Mouse (Mus musculus): ENCODE results near the gene Ddb1.
"Not testable (repeated sequence)": the region's sequence is repeated elsewhere in the genome, so short reads cannot be mapped to it uniquely, and the experiment has no call there.

GRCm38 (mm10) chr19:10557837-10558375, 47.2 kb upstream of the Ddb1 start:
- not testable (repeated sequence) for TF ChIP-seq TBP (conservative IDR thresholded peaks at IDR 0.05; ENCODE audit: low read depth, low read length); POLR2A (IDR thresholded peaks at IDR 0.05; ENCODE audit: low read depth, low read length); EP300 (IDR thresholded peaks at IDR 0.05; ENCODE audit: low read length); RAD21 (IDR thresholded peaks at IDR 0.05; ENCODE audit: low read depth, low read length); IRF4 (IDR thresholded peaks at IDR 0.05; ENCODE audit: low read depth, low read length); CTCF (conservative IDR thresholded peaks at IDR 0.05 in 1 of 2, IDR thresholded peaks at IDR 0.05 in 1 of 2; ENCODE audit: low read depth in 2 of 2, low read length in 2 of 2); JUN (IDR thresholded peaks at IDR 0.05; ENCODE audit: insufficient read depth, low read depth, low read length); ZNF384 (IDR thresholded peaks at IDR 0.05; ENCODE audit: low read depth, low read length); MEF2A (IDR thresholded peaks at IDR 0.05; ENCODE audit: borderline replicate concordance, low read depth, low read length); MAX (IDR thresholded peaks at IDR 0.05; ENCODE audit: low read length); E2F4 (IDR thresholded peaks at IDR 0.05; ENCODE audit: insufficient replicate concordance, low read depth, low read length); TCF12 (IDR thresholded peaks at IDR 0.05; ENCODE audit: low read depth, low read length); MYC (IDR thresholded peaks at IDR 0.05; ENCODE audit: low read depth, low read length); JUND (conservative IDR thresholded peaks at IDR 0.05; ENCODE audit: low read depth, low read length)

All from CH12.LX (cell line).